Mouse (Mus musculus) stomach, postnatal 0 days (tissue): ENCODE measurements around the gene Spire2. TPM values are rescaled to one million over a fixed set of nuclear protein-coding genes. Genes with fewer than 3 reads are reported as not detected.
"Not testable (repeated sequence)": the region's sequence is repeated elsewhere in the genome, so short reads cannot be mapped to it uniquely, and the experiment has no call there.

ENCODE experiments used
- ATAC-seq: fragments of 200-750 bp; cut with Nextera tagmentation; 2 replicates; pipeline ENCODE4 v1.8.0; 2017; ENCODE audit not compliant: low FRiP score, low TSS enrichment
- DNase-seq: peaks from one replicate; pipeline ENCODE4 v3.0.0-alpha.2; 2016; ENCODE audit warnings: low spot score
- H3K27ac ChIP-seq: fragments of 300-500 bp; sonication (generic); replicated peaks from 2 replicates; pipeline ENCODE4 v1.5.1; 2014; ENCODE audit warnings: mild to moderate bottlenecking, control low read depth
- H3K27me3 ChIP-seq: fragments of 300-500 bp; sonication (generic); 2 replicates; pipeline ENCODE4 v1.6.1; 2014; ENCODE audit warnings: low read length; ENCODE audit not compliant: control insufficient read depth, insufficient read depth
- H3K36me3 ChIP-seq: fragments of 300-500 bp; sonication (generic); 2 replicates; pipeline ENCODE4 v1.6.1; 2014; ENCODE audit warnings: low read length, mixed read lengths; ENCODE audit not compliant: control insufficient read depth, insufficient read depth
- H3K4me1 ChIP-seq: fragments of 300-500 bp; sonication (generic); replicated peaks from 2 replicates; pipeline ENCODE4 v1.6.1; 2014; ENCODE audit warnings: antibody characterized with exemption; ENCODE audit not compliant: control insufficient read depth, insufficient read depth
- H3K4me2 ChIP-seq: fragments of 300-500 bp; sonication (generic); replicated peaks from 2 replicates; pipeline ENCODE4 v1.6.1; 2014; ENCODE audit warnings: low read depth, mild to moderate bottlenecking, control low read depth, moderate library complexity
- H3K4me3 ChIP-seq: fragments of 300-500 bp; sonication (generic); 2 replicates; pipeline ENCODE4 v1.5.1; 2014; ENCODE audit warnings: low read depth, low read length, control low read depth
- H3K9ac ChIP-seq: fragments of 300-500 bp; sonication (generic); 2 replicates; pipeline ENCODE4 v1.6.1; 2014; ENCODE audit warnings: mild to moderate bottlenecking, low read length, control low read depth, mixed read lengths
- H3K9me3 ChIP-seq: fragments of 300-500 bp; sonication (generic); 2 replicates; pipeline ENCODE4 v1.6.1; 2016; ENCODE audit warnings: low read length; ENCODE audit not compliant: control insufficient read depth
- CTCF ChIP-seq: IDR thresholded peaks from 2 replicates; pipeline ENCODE4 v1.5.1; 2016; ENCODE audit warnings: antibody characterized with exemption, low read depth, mild to moderate bottlenecking, moderate library complexity
- EP300 ChIP-seq: optimal IDR thresholded peaks from 2 replicates; pipeline ENCODE3; 2016; ENCODE audit warnings: antibody characterized with exemption
- WGBS: fragments of 180-500 bp; shearing (Covaris S2); extraction: QIAGEN DNeasy Blood & Tissue Kit; methylation state at CpG from one replicate; pipeline ENCODE4 v1.1.7; 2014; 5-methylcytosine and 5-hydroxymethylcytosine counted together
- polyA plus RNA-seq: library from polyadenylated mRNA; unstranded; fragments of >200 nt; fragmentation: Nextera tagmentation; extraction: Ambion mirVana; gene quantifications from 2 replicates; pipeline ENCODE4 v1.2.1, GENCODE M21; 2015

Spire2 gene
- polyA plus RNA-seq, 1 experiment from 2014 or later = 12.4 TPM

DNA sequence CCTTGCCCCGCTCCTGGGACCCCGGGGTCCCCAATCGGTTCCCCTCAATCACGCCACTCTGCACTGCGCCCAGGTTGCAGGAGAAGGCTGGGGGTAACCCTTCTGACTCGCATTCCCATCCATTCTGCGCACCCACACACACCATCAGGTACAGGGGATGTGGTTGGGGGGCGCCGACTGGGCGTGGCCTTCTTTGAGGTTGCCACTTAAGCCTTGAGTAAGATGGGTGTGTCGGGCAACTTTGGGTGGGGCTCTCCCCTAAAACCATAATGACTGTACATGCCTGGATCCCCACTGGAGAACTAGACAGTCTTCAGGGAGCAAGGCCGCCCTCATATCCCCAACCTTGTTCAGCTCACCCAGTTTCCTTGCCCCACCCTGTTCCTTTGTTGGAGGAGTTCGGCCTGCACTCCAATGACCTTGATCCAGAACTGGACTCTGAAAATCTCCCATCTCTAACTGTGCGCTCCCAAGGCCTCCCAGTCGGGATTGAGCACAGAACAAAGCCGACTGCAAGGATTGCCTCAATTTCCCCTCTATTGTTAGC, 79.3 kb downstream of the Spire2 start:
- Histone ChIP-seq H3K9ac (no peak overlapping the region), H3K4me2 (peak overlapping the region; percentile 40), H3K36me3 (no peaks in the 10 kb centered on the region), H3K9me3 (no peaks in the 10 kb centered on the region), H3K4me1 (no peaks in the 10 kb centered on the region), H3K27ac (no peak overlapping the region), H3K27me3 (peaks cover 18% of the 10 kb centered on the region), H3K4me3 (peak overlapping the region; percentile 21; the same call in 1 of the 2 replicates)
- TF ChIP-seq EP300 (no peak), CTCF (no peak)
- DNase-seq = no peak
- no peak for ATAC-seq
- WGBS = 11% methylated on average over 16 of the region's 16 CpGs

DNA sequence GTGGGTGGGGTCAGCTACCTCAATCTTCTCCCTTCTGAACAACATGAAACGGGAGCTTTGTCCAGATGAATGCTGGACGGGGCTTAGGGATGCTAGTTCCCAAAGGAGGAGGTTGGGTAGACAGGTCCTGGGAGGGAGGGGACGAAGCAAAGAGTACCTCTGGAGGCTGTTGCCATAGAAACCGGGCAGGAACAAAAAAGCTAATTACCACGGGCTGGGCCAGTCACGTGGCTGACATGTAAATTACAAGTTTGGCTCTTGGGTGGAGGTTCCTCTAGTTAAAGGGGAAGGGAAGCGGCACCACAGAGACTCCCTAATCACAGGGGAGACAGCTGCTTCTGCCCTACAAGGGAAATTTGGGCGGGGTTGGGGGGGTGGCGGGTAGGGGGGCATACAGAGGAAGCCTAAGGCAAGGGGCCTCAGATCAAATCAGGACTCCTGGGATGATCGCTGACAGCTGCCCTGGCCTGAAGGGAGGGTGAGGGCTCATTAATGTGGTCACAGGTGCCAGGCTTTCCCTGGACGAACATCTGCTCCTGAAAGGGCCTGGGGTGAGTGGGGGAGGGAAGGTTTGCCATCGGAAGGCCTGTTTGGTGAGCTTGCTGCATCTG, 80.2 kb downstream of the Spire2 start:
- Histone ChIP-seq H3K9ac (no peak overlapping the region), H3K36me3 (no peaks in the 10 kb centered on the region), H3K9me3 (no peaks in the 10 kb centered on the region), H3K4me1 (no peaks in the 10 kb centered on the region), H3K4me3 (no peak overlapping the region), H3K27me3 (peaks cover 18% of the 10 kb centered on the region), H3K27ac (no peak overlapping the region), H3K4me2 (no peak overlapping the region)
- TF ChIP-seq CTCF (no peak), EP300 (no peak)
- 6% methylated on average over 12 of the region's 12 CpGs for WGBS
- no peak for ATAC-seq
- no peak for DNase-seq

DNA sequence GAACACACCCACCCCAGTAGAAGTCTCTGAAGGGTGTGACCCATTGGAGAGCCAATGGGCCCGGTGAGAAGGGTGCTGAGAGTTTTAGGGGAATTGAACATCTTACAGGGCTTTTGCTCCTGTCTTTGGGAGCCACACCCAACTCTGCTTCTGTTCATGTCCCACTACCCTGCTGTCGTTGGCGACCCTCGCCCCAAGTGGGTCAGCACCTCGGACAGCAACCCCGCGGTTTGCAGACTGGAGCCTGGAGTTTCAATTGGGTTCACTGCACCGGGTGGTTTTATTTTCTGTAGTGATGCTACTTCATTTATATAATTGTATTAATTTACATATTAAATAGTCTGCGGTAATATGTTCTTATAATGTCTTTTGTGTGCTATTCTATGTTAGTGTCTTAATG, 81.7 kb downstream of the Spire2 start:
- TF ChIP-seq EP300 (no peak), CTCF (no peak)

DNA sequence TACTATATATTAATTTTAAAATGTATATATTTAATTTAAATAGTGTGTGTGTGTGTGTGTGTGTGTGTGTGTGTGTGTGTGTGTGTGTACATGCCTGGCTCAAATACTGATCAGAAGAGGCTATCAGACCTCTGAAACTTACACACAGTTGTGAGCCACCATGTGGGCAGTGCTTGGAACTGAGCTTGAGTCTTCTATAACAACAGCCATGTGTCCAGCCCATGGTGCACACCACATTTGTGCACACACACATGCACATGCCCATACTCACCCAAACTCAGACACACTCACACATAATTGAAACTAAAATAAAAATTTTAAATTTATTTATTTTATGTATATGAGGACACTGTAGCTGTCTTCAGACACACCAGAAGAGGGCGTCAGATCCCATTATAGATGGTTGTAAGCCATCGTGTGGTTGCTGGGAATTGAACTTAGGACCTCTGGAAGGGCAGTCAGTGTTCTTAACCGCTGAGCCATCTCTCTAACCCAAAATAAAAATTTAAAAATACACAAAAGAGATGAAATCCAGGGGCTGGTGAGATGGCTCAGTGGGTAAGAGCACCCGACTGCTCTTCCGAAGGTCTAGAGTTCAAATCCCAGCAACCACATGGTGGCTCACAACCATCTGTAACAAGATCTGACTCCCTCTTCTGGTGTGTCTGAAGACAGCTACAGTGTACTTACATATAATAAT, 82.6 kb downstream of the Spire2 start:
- H3K27ac ChIP-seq, H3K4me2 ChIP-seq, H3K9me3 ChIP-seq, H3K4me1 ChIP-seq, H3K4me3 ChIP-seq, H3K36me3 ChIP-seq, H3K9ac ChIP-seq, DNase-seq, ATAC-seq: not testable (repeated sequence)
- H3K27me3 ChIP-seq = peaks cover 15% of the 10 kb centered on the region
- WGBS = 79% methylated on average over 5 of the region's 5 CpGs

More for the DNA sequence above, 81.7 kb downstream of the Spire2 start:
- Histone ChIP-seq H3K9me3 (no peaks in the 10 kb centered on the region), H3K4me2 (no peak overlapping the region), H3K4me3 (no peak overlapping the region), H3K4me1 (no peaks in the 10 kb centered on the region), H3K27me3 (peaks cover 18% of the 10 kb centered on the region), H3K27ac (no peak overlapping the region), H3K36me3 (no peaks in the 10 kb centered on the region), H3K9ac (no peak overlapping the region)
- no peak for ATAC-seq
- 8% methylated on average over 9 of the region's 9 CpGs for whole genome bisulfite sequencing
- no peak for DNase-seq

DNA sequence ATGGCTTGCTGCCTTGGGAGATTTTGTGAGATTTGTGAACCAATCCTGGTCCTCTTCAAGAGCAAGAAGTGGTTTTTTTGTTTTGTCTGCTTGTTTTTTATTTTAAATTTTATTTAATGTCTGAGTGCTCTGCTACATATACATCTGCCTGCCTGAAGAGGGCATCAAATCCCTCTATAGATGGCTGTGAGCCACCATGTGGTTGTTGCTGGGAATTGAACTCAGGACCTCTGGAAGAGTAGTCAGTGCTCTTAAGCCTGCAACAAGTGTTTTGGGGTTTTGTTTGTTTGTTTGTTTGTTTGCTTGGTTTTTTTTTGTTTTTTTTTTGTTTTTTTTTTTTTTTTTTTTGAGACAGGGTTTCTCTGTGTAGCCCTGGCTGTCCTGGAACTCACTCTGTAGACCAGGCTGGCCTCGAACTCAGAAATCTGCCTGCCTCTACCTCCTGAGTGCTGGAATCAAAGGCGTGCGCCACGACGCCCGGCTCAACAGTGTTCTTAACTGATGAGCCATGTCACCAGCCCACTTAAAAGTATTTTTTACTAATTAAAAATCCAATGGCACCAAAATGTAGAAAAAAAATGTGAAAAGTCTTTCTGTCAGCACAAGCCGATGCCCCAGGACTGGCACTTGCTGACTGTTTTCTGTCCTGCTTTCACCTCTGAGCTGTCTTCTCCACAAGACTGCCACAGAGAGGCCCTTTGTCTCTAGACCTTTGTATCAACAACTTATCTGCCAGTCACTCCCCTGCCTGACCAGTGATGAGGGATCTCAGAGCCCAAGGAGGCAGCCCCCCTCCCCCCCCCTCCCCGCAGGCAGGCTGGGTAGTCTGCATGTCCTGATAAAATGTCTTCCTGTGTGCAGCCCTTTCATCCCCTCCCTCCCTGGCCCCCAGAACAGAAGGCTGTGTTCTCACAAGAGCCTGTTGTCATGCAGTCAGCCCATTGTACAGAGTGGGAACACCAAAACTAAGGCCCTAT, 83.7 kb downstream of the Spire2 start:
- WGBS = 83% methylated on average over 8 of the region's 8 CpGs
- Histone ChIP-seq H3K9me3 (no peaks in the 10 kb centered on the region), H3K4me1 (no peaks in the 10 kb centered on the region), H3K36me3 (no peaks in the 10 kb centered on the region), H3K4me3 (no peak overlapping the region), H3K4me2 (no peak overlapping the region), H3K27ac (no peak overlapping the region), H3K27me3 (peaks cover 9% of the 10 kb centered on the region), H3K9ac (no peak overlapping the region)
- TF ChIP-seq CTCF (peak; percentile 63), EP300 (no peak)
- no peak for ATAC-seq
- DNase-seq = no peak
